In the genomic region with DNA sequence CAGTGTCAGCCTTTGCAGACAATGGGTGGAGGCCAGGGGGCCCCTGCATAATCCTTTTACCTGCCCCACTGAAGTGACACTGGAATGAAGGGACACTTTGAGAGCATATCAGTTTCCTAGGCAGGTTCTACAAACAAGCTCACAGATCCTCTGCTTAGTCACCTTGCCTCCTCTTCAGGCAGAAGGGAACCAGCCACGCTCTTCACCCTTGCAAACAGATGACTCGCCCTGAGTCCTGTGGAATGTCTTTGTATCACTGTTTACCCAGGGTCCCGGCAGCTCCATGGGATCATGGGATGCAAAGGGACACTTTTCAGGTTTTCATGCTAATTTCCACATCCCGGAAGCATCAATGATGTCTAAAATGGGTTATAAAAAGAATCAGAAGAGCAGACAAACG, we compare ENCODE assay signal across 18 mouse cellular contexts.
"Had no signal": no experiment of that assay in that cellular context is flagged by ENCODE, and none has a peak within 500 bp of the region (broad histone marks: within the 10 kb centered on the region; RNA-seq: fewer than 3 reads in every experiment).

No protein-coding gene starts in this region.

- H3K9ac ChIP-seq: midbrain, embryonic 12.5 days; neural tube, embryonic 13.5 days; neural tube, embryonic 15.5 days had no signal

- H3K27ac ChIP-seq: midbrain, embryonic 10.5 days; midbrain, embryonic 12.5 days; neural tube, embryonic 13.5 days; neural tube, embryonic 15.5 days had no signal

- H3K36me3 ChIP-seq: midbrain, embryonic 10.5 days; midbrain, embryonic 12.5 days; neural tube, embryonic 13.5 days; neural tube, embryonic 15.5 days had no signal

- H3K9me3 ChIP-seq: midbrain, embryonic 10.5 days; midbrain, embryonic 12.5 days; neural tube, embryonic 13.5 days; neural tube, embryonic 15.5 days had no signal

- ATAC-seq: midbrain, embryonic 16.5 days had no signal

- H3K4me2 ChIP-seq: midbrain, embryonic 12.5 days; neural tube, embryonic 13.5 days; neural tube, embryonic 15.5 days had no signal

- H3K4me3 ChIP-seq: midbrain, embryonic 10.5 days; midbrain, embryonic 12.5 days; myocyte; neural tube, embryonic 13.5 days; neural tube, embryonic 15.5 days had no signal

- DNase-seq: lung, adult 18-20 months; lung, postnatal 10 days; lung, postnatal 4 days; midbrain, embryonic 14.5 days; retina, postnatal 1 day; right cerebral cortex, adult 18-20 months; right cerebral cortex, postnatal 25 days; right cerebral cortex, postnatal 4 days; spleen, adult 18-20 months; thymus, adult 2 months; thymus, postnatal 25 days; thymus, postnatal 4 days had no signal

- H3K27me3 ChIP-seq: midbrain, embryonic 12.5 days; neural tube, embryonic 13.5 days; neural tube, embryonic 15.5 days had no signal
